Mouse (Mus musculus) E14TG2a.4 (cell line): ENCODE data around the gene Rsph3a.

ENCODE experiments used
- H3K27me3 ChIP-seq: 2 replicates; pipeline ENCODE4 v1.6.1; 2014; ENCODE audit warnings: low read length, control low read depth; ENCODE audit not compliant: insufficient read depth
- H3K36me3 ChIP-seq: 2 replicates; pipeline ENCODE4 v1.6.1; 2014; ENCODE audit warnings: low read length, control low read depth; ENCODE audit not compliant: insufficient read depth
- H3K4me1 ChIP-seq: replicated peaks from 2 replicates; pipeline ENCODE4 v1.6.1; 2014; ENCODE audit warnings: low read depth, low read length, control low read depth
- H3K4me3 ChIP-seq: replicated peaks from 2 replicates; pipeline ENCODE4 v1.5.1; 2014; ENCODE audit warnings: mild to moderate bottlenecking, low read length
- H3K9me3 ChIP-seq: 2 replicates; pipeline ENCODE4 v1.6.1; 2014; ENCODE audit warnings: low read length, control low read depth
- CTCF ChIP-seq: conservative IDR thresholded peaks from 2 replicates; pipeline ENCODE4 v1.5.1; 2014; ENCODE audit warnings: low read length
- NANOG ChIP-seq: IDR thresholded peaks from 2 replicates; pipeline ENCODE4 v1.6.1; 2014; ENCODE audit warnings: borderline replicate concordance, low read length, mixed read lengths
- POU5F1 ChIP-seq: IDR thresholded peaks from 2 replicates; pipeline ENCODE4 v1.6.1; 2014; ENCODE audit warnings: low read length, borderline replicate concordance

Gene Rsph3a

GRCm38 (mm10) chr17:7904992-7905391 is 40.4 kb upstream of the Rsph3a start:
- H3K27me3 ChIP-seq: no peaks in the 10 kb centered on the region
- no peaks in the 10 kb centered on the region for H3K36me3 ChIP-seq
- no peak overlapping the region for H3K4me3 ChIP-seq
- no peaks in the 10 kb centered on the region for H3K9me3 ChIP-seq
- peaks cover 14% of the 10 kb centered on the region for H3K4me1 ChIP-seq
- no peak for TF ChIP-seq POU5F1
- no peak for TF ChIP-seq NANOG
- TF ChIP-seq CTCF: no peak

GRCm38 (mm10) chr17:7905936-7906685 is 39.3 kb upstream of the Rsph3a start:
- Histone ChIP-seq H3K9me3 (no peaks in the 10 kb centered on the region), H3K27me3 (no peaks in the 10 kb centered on the region), H3K4me3 (no peak overlapping the region), H3K4me1 (peaks cover 14% of the 10 kb centered on the region), H3K36me3 (no peaks in the 10 kb centered on the region)
- TF ChIP-seq CTCF (no peak), NANOG (no peak), POU5F1 (no peak)

GRCm38 (mm10) chr17:7914596-7915227 is 30.7 kb upstream of the Rsph3a start:
- Histone ChIP-seq H3K36me3 (no peaks in the 10 kb centered on the region), H3K4me3 (no peak overlapping the region), H3K4me1 (no peaks in the 10 kb centered on the region), H3K9me3 (no peaks in the 10 kb centered on the region), H3K27me3 (peaks cover 20% of the 10 kb centered on the region)
- no peak for TF ChIP-seq NANOG

GRCm38 (mm10) chr17:7915791-7916190 is 29.6 kb upstream of the Rsph3a start:
- Histone ChIP-seq H3K27me3 (peaks cover 20% of the 10 kb centered on the region), H3K4me3 (no peak overlapping the region)

DNA sequence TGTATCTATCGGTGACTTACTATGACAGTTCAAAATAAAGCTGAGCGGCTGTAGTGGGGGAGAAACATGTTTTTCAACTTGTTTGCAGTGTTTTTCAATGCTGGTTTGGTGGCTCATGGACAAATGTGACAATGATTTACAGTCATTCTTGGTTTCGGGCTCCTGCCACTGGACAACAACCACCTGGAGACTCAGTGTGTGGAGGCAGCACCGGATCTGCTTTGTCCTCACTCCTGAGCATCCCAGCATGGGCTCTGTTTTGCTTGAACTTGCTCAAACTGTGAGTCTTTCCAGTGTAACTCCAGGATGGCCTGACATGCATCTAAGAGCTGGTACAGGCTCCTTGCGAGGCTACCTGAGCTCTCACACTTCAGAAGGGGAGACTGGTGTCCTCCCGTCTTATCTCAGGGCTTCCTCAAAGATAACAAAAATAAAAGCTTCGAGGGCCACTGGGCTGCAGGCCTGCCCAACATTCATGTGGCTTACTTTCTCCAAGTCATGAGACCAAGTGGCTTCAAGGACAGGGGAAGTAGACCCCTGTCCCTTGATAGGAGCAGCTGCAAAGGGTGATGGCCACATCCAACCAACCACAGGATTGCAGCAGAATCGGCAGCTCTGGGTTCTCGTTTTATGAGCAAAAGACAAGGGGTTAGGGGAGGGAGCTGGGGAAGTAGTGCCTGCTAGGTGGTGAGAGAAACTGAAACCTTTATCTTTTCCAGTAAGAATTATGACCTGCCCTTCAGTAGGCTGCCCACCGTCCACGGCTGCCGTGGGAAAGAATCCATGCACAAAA is 28.4 kb upstream of the Rsph3a start:
- no peaks in the 10 kb centered on the region for H3K9me3 ChIP-seq
- no peak overlapping the region for H3K4me3 ChIP-seq
- no peak for TF ChIP-seq POU5F1
- H3K4me1 ChIP-seq: no peaks in the 10 kb centered on the region
- no peaks in the 10 kb centered on the region for H3K36me3 ChIP-seq
- H3K27me3 ChIP-seq: peaks cover 20% of the 10 kb centered on the region

More at GRCm38 (mm10) chr17:7915791-7916190, 29.6 kb upstream of the Rsph3a start:
- TF ChIP-seq POU5F1 (no peak), NANOG (no peak), CTCF (no peak)
- H3K36me3 ChIP-seq: no peaks in the 10 kb centered on the region
- H3K9me3 ChIP-seq: no peaks in the 10 kb centered on the region
- H3K4me1 ChIP-seq: no peaks in the 10 kb centered on the region

DNA sequence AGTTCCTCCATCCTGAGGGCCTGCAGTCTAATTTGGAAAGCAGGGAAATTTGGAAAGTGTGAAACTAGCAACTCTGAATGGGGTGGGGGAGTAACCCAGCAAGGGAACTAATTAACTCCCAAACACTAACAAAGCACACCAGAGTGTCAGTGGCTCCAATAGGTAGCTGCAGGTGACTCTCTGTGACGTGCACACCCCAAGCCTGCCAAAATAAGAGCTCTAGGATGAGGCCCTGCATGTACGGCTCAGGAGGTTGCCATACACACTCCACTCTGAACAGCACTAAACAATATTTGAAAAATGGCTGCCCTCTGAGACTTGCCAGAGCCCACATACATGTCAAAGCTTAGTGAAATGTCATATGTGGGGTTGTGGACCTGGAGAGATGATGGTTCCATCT is 27.1 kb upstream of the Rsph3a start:
- H3K36me3 ChIP-seq: no peaks in the 10 kb centered on the region
- H3K4me1 ChIP-seq: no peaks in the 10 kb centered on the region
- no peak overlapping the region for H3K4me3 ChIP-seq
- H3K9me3 ChIP-seq: no peaks in the 10 kb centered on the region
- H3K27me3 ChIP-seq: peaks cover 20% of the 10 kb centered on the region
- TF ChIP-seq CTCF: no peak
- TF ChIP-seq POU5F1: no peak
- TF ChIP-seq NANOG: no peak

DNA sequence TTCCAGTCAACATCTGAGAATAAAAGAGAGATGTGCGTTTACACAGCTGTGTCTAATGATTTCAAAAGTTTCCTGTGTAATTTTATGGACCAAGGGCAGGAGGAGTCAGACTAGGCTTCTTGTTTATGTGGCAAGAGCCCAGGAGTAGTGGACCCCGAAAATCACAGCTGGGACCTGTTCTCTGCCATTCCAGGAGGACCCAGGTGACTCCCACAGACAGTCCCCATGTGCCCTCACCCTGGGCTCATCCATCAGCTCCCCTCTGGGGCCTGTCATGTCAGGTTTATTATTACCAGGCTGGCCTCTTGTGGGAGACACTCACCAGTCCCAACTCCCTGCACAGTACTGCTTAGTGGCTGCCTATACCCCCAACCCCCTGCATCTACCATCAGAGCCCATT is 26.2 kb upstream of the Rsph3a start:
- Histone ChIP-seq H3K4me1 (no peaks in the 10 kb centered on the region), H3K27me3 (peaks cover 12% of the 10 kb centered on the region), H3K36me3 (no peaks in the 10 kb centered on the region), H3K4me3 (no peak overlapping the region), H3K9me3 (no peaks in the 10 kb centered on the region)
- no peak for TF ChIP-seq NANOG
- no peak for TF ChIP-seq CTCF
- no peak for TF ChIP-seq POU5F1

- no peak overlapping the region for H3K4me3 ChIP-seq
- no peak for TF ChIP-seq NANOG
- TF ChIP-seq POU5F1: no peak
- TF ChIP-seq CTCF: no peak
- H3K27me3 ChIP-seq: peaks cover 7% of the 10 kb centered on the region; the same call in 1 of the 2 replicates
- no peaks in the 10 kb centered on the region for H3K4me1 ChIP-seq
- H3K9me3 ChIP-seq: no peaks in the 10 kb centered on the region
- H3K36me3 ChIP-seq: no peaks in the 10 kb centered on the region
Observed at GRCm38 (mm10) chr17:7922564-7922963, 22.9 kb upstream of the Rsph3a start.
